Comparison of ENCODE assay signal across 18 mouse cellular contexts in the genomic region with DNA sequence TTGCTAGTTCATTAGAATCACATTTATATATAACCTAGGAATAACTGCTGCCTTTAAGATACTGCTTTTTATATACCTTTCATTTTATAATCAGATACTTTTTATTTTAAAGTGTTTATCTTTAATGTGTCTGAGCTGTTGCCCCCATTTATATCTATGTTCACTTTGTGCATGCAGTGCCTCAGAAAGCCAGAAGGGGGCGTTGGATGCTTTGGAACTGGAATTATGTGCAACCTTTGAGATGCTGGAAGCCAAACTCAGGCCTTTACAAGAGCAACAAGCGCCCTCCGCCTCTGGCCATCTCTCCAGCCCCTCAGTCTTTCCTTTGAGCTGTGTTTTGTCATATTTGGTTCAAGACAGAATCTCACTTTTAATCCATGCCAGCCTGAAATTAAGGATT. TPM values are rescaled to one million over a fixed set of nuclear protein-coding genes. Genes with fewer than 3 reads are reported as not detected.
A peak's percentile ranks its signal among the peaks of the same experiment; 100 is the strongest.
DNase-seq lines count a peak whose midpoint lies in the region; ATAC-seq and TF ChIP-seq lines count a peak whose summit lies in the region.
"Had no signal": no experiment of that assay in that cellular context is flagged by ENCODE, and none has a peak within 500 bp of the region (broad histone marks: within the 10 kb centered on the region; RNA-seq: fewer than 3 reads in every experiment).

No protein-coding gene starts in this region.

- peaks cover 4% of the 10 kb centered on the region; the same call in 1 of the 2 replicates for H3K36me3 ChIP-seq in intestine, postnatal 0 days (ENCODE audit: control insufficient read depth, insufficient read depth)
- 0 out of 2 replicates have a peak, but pooled peaks cover 3% of the 10 kb centered on the region for H3K36me3 ChIP-seq in intestine, embryonic 16.5 days (ENCODE audit: control insufficient read depth, insufficient read depth, low read length)
- H3K36me3 ChIP-seq in lung, postnatal 0 days (ENCODE audit: insufficient read depth, low read length) = no peaks in the 10 kb centered on the region

- 72% methylated on average over 3 of the region's 3 CpGs for WGBS in intestine, postnatal 0 days
- WGBS in intestine, embryonic 16.5 days = 71% methylated on average over 3 of the region's 3 CpGs
- 68% methylated on average over 3 of the region's 3 CpGs for WGBS in lung, postnatal 0 days
- WGBS in lung, adult 2 months = 68% methylated on average over 3 of the region's 3 CpGs

- no peak for TF ChIP-seq EP300 in lung, postnatal 0 days (IDR thresholded peaks at IDR 0.05)

- H3K27ac ChIP-seq in intestine, postnatal 0 days (ENCODE audit: low read depth, low read length) = no peak overlapping the region
- H3K27ac ChIP-seq in intestine, embryonic 16.5 days (ENCODE audit: low read length) = no peak overlapping the region
- H3K27ac ChIP-seq in lung, postnatal 0 days (ENCODE audit: low read length) = no peak overlapping the region
- H3K27ac ChIP-seq: forebrain, embryonic 13.5 days; hindbrain, embryonic 10.5 days; limb, embryonic 12.5 days; lung, embryonic 15.5 days; midbrain, embryonic 13.5 days had no signal

- H3K4me2 ChIP-seq in intestine, postnatal 0 days (replicated peaks; ENCODE audit: low read depth) = no peak overlapping the region
- H3K4me2 ChIP-seq in intestine, embryonic 16.5 days (ENCODE audit: low read depth, low read length) = no peak overlapping the region
- no peak overlapping the region for H3K4me2 ChIP-seq in lung, postnatal 0 days (replicated peaks; ENCODE audit: low read depth, low read length)
- H3K4me2 ChIP-seq: forebrain, embryonic 13.5 days; limb, embryonic 12.5 days; lung, embryonic 15.5 days; midbrain, embryonic 13.5 days had no signal

- H3K4me3 ChIP-seq in intestine, postnatal 0 days (ENCODE audit: low read depth, low read length) = no peak overlapping the region
- H3K4me3 ChIP-seq in intestine, embryonic 16.5 days (ENCODE audit: low read length) = no peak overlapping the region
- no peak overlapping the region for H3K4me3 ChIP-seq in lung, postnatal 0 days (ENCODE audit: low read depth, low read length)
- H3K4me3 ChIP-seq in lung, adult 2 months (replicated peaks; ENCODE audit: extremely low read depth, low read depth, low read length) = no peak overlapping the region
- H3K4me3 ChIP-seq: forebrain, embryonic 13.5 days; hindbrain, embryonic 10.5 days; limb, embryonic 12.5 days; lung, embryonic 15.5 days; midbrain, embryonic 13.5 days had no signal

- H3K9me3 ChIP-seq in intestine, postnatal 0 days (ENCODE audit: control insufficient read depth) = no peaks in the 10 kb centered on the region
- H3K9me3 ChIP-seq in intestine, embryonic 16.5 days (ENCODE audit: control insufficient read depth, low read length) = no peaks in the 10 kb centered on the region
- no peaks in the 10 kb centered on the region for H3K9me3 ChIP-seq in lung, postnatal 0 days (ENCODE audit: low read length)
- H3K9me3 ChIP-seq: forebrain, embryonic 13.5 days; lung, embryonic 15.5 days had no signal

- POLR2A ChIA-PET in Patski (lab: Charles Lee) = no interaction called here

- H3K9ac ChIP-seq in intestine, postnatal 0 days (ENCODE audit: low read depth, low read length) = no peak overlapping the region
- H3K9ac ChIP-seq in intestine, embryonic 16.5 days (ENCODE audit: low read depth, low read length) = no peak overlapping the region
- H3K9ac ChIP-seq in lung, postnatal 0 days (replicated peaks; ENCODE audit: low read depth) = no peak overlapping the region
- H3K9ac ChIP-seq: forebrain, embryonic 13.5 days; limb, embryonic 12.5 days; lung, embryonic 15.5 days; midbrain, embryonic 13.5 days had no signal

- no peak for ATAC-seq in intestine, postnatal 0 days
- ATAC-seq in intestine, embryonic 16.5 days = no peak
- no peak for ATAC-seq in lung, postnatal 0 days
- no peak for ATAC-seq in Patski
- ATAC-seq: forebrain, embryonic 13.5 days; midbrain, embryonic 13.5 days had no signal

- H3K4me1 ChIP-seq in intestine, postnatal 0 days (replicated peaks; ENCODE audit: control insufficient read depth, insufficient read depth, low read length) = no peaks in the 10 kb centered on the region
- peaks cover 3% of the 10 kb centered on the region for H3K4me1 ChIP-seq in intestine, embryonic 16.5 days (ENCODE audit: control insufficient read depth, insufficient read depth, low read length)
- H3K4me1 ChIP-seq in lung, postnatal 0 days (ENCODE audit: insufficient read depth, low read depth, low read length) = no peaks in the 10 kb centered on the region
- peaks cover 4% of the 10 kb centered on the region; the same call in 1 of the 2 replicates for H3K4me1 ChIP-seq in lung, adult 2 months (ENCODE audit: control insufficient read depth, insufficient read depth, low read length)

- H3K27me3 ChIP-seq in intestine, postnatal 0 days (replicated peaks; ENCODE audit: control insufficient read depth, insufficient read depth, low read length) = no peaks in the 10 kb centered on the region
- no peaks in the 10 kb centered on the region for H3K27me3 ChIP-seq in intestine, embryonic 16.5 days (replicated peaks; ENCODE audit: control insufficient read depth, insufficient read depth, low read length)
- H3K27me3 ChIP-seq in lung, postnatal 0 days (replicated peaks; ENCODE audit: insufficient read depth, low read length) = no peaks in the 10 kb centered on the region
- H3K27me3 ChIP-seq in Patski = no peaks in the 10 kb centered on the region
- H3K27me3 ChIP-seq: forebrain, embryonic 13.5 days; limb, embryonic 12.5 days; lung, embryonic 15.5 days; midbrain, embryonic 13.5 days had no signal

- CTCF ChIA-PET in Patski (lab: Charles Lee) = no interaction called here

- no peak for DNase-seq in lung, postnatal 0 days (ENCODE audit: low spot score)
- DNase-seq in lung, adult 2 months = no peak
- DNase-seq in Patski (ENCODE audit: low read depth, low spot score) = no peak
- no peak for DNase-seq in cerebellum, postnatal 4 days (ENCODE audit: low spot score in 2 of 2)
- no peak for DNase-seq in spleen, postnatal 36 days (ENCODE audit: low spot score in 2 of 2)
- DNase-seq: retina, postnatal 1 day; right cerebral cortex, postnatal 4 days; thymus, adult 2 months had no signal

- no peak for TF ChIP-seq POLR2A in lung, adult 2 months (IDR thresholded peaks at IDR 0.05; ENCODE audit: borderline replicate concordance, extremely low read depth, low read depth, low read length)

- in situ Hi-C loops in Patski (cut with MboI; ENCODE audit: low pct_unique_long_range_greater_than_20kb) = no loop called here

- TF ChIP-seq CTCF in intestine, postnatal 0 days (IDR thresholded peaks at IDR 0.05; ENCODE audit: low read depth) = peak; percentile 34; the same call in 1 of the 2 replicates
- peak; percentile 19; the same call in 1 of the 2 replicates for TF ChIP-seq CTCF in lung, postnatal 0 days (IDR thresholded peaks at IDR 0.05)
- no peak for TF ChIP-seq CTCF in lung, adult 2 months (IDR thresholded peaks at IDR 0.05; ENCODE audit: insufficient read depth, low read length)
- peak; percentile 56 for TF ChIP-seq CTCF in Patski (IDR thresholded peaks at IDR 0.05)

RNA-seq across cellular contexts. Expression of gene Eid2, which starts 4.1 kb away (rescaled TPM):
- polyA plus RNA-seq in intestine, postnatal 0 days (2015; fragmentation: Nextera tagmentation; extraction: Ambion mirVana) = 3.1 and 3.7 TPM in 2 replicates
- 0.77 and 0.98 TPM in 2 replicates for polyA plus RNA-seq in intestine, embryonic 16.5 days (2015; fragmentation: Nextera tagmentation; extraction: Ambion mirVana)
- 3.0 and 4.3 TPM in 2 replicates for polyA plus RNA-seq in lung, postnatal 0 days (2015; fragmentation: Nextera tagmentation; extraction: Ambion mirVana)
- 5.2 and 8.1 TPM in 2 replicates for polyA plus RNA-seq in lung, adult 2 months (2012; rRNA removed)
- 25.4 TPM for polyA plus RNA-seq in Patski (2021)

RNA-seq across cellular contexts. Expression of gene Eid2b, which starts 5.8 kb away (rescaled TPM):
- 6.8 and 7.0 TPM in 2 replicates for polyA plus RNA-seq in intestine, postnatal 0 days (2015; fragmentation: Nextera tagmentation; extraction: Ambion mirVana)
- polyA plus RNA-seq in intestine, embryonic 16.5 days (2015; fragmentation: Nextera tagmentation; extraction: Ambion mirVana) = 5.7 and 6.2 TPM in 2 replicates
- 12.1 and 12.9 TPM in 2 replicates for polyA plus RNA-seq in lung, postnatal 0 days (2015; fragmentation: Nextera tagmentation; extraction: Ambion mirVana)
- polyA plus RNA-seq in lung, adult 2 months (2012; rRNA removed) = 11.9 and 15.6 TPM in 2 replicates
- 11.7 TPM for polyA plus RNA-seq in Patski (2021)

RNA-seq across cellular contexts. Expression of gene Selenov, which starts 19.2 kb away (rescaled TPM):
- polyA plus RNA-seq in intestine, postnatal 0 days (2015; fragmentation: Nextera tagmentation; extraction: Ambion mirVana) = 0.24 TPM in 1 of 2 replicates, not detected in the other
- polyA plus RNA-seq in intestine, embryonic 16.5 days (2015; fragmentation: Nextera tagmentation; extraction: Ambion mirVana) = 0.21 TPM in 1 of 2 replicates, not detected in the other
- 0.10 and 0.18 TPM in 2 replicates for polyA plus RNA-seq in lung, postnatal 0 days (2015; fragmentation: Nextera tagmentation; extraction: Ambion mirVana)
- not detected in 2 replicates for polyA plus RNA-seq in lung, adult 2 months (2012; rRNA removed)
- polyA plus RNA-seq in Patski (2021) = not detected
- polyA plus RNA-seq: heart, embryonic 16.5 days; intestine, embryonic 14.5 days; limb, embryonic 12.5 days; lung, embryonic 15.5 days; urinary bladder, adult 2 months had no signal

RNA-seq across cellular contexts. Expression of gene Dll3, which starts 30.3 kb away (rescaled TPM):
- 0.90 and 0.95 TPM in 2 replicates for polyA plus RNA-seq in intestine, postnatal 0 days (2015; fragmentation: Nextera tagmentation; extraction: Ambion mirVana)
- 2.3 and 3.3 TPM in 2 replicates for polyA plus RNA-seq in intestine, embryonic 16.5 days (2015; fragmentation: Nextera tagmentation; extraction: Ambion mirVana)
- 0.10 and 0.24 TPM in 2 replicates for polyA plus RNA-seq in lung, postnatal 0 days (2015; fragmentation: Nextera tagmentation; extraction: Ambion mirVana)
- polyA plus RNA-seq in lung, adult 2 months (2012; rRNA removed) = 0.12 and 0.20 TPM in 2 replicates
- 0.35 TPM for polyA plus RNA-seq in Patski (2021)
- polyA plus RNA-seq: urinary bladder, adult 2 months had no signal

RNA-seq across cellular contexts. Expression of gene Timm50, which starts 40.1 kb away (rescaled TPM):
- polyA plus RNA-seq in intestine, postnatal 0 days (2015; fragmentation: Nextera tagmentation; extraction: Ambion mirVana) = 68.8 and 69.7 TPM in 2 replicates
- polyA plus RNA-seq in intestine, embryonic 16.5 days (2015; fragmentation: Nextera tagmentation; extraction: Ambion mirVana) = 161 and 174 TPM in 2 replicates
- 51.8 and 54.8 TPM in 2 replicates for polyA plus RNA-seq in lung, postnatal 0 days (2015; fragmentation: Nextera tagmentation; extraction: Ambion mirVana)
- 38.8 and 44.4 TPM in 2 replicates for polyA plus RNA-seq in lung, adult 2 months (2012; rRNA removed)
- 61.7 TPM for polyA plus RNA-seq in Patski (2021)
